Mouse (Mus musculus): ENCODE data around the gene Rhox2a.
"Not testable (repeated sequence)": the region's sequence is repeated elsewhere in the genome, so short reads cannot be mapped to it uniquely, and the experiment has no call there.

DNA sequence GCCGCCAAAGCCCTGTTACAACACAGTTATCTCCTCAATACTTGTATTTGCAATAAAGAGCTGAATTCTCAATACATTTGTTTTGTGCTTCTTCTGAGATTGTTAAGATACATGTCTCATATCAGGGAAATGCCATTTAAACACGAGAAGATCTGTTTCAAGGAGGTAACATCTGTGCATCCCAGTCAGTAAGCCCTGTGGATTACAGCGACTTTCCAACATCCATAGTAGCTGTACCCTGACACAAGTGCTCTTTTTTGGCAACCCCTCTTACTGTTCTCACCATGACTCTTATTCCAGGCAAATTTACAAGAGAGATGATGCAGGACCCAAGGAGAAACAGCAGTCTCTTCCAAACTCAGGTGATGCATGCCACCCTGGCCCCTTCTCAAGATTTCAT, 4.8 kb downstream of the Rhox2a start, which contains the start of gene Rhox3a:
- TF ChIP-seq POLR2A, EP300 (IDR thresholded peaks at IDR 0.05; ENCODE audit: insufficient read depth, low read depth, low read length): not testable (repeated sequence)
